Mouse (Mus musculus) telencephalon, adult 2 months (tissue): ENCODE data around the gene Acap2.

Experiments used
- DNase-seq: peaks from one replicate; pipeline ENCODE4 v3.0.0-alpha.2; 2011; ENCODE audit warnings: low read depth, low spot score

Acap2 gene

DNA sequence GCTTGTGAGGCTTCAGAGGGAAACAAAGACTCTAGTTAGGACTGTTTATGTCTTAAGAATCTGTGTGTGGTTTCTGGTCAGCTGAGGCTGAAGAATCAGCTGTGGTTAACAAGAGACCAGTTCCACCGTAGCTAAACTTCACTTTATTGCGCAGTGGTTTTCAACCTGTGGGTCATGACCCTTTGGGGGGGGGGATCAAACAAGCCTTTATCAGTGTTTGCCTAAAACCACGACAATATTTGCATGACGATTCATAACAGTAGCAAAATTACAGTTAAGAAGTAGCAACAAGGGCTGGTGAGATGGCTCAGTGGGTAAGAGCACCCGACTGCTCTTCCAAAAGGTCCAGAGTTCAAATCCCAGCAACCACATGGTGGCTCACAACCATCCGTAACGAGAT lies 4.7 kb upstream of the Acap2 start:
- no peak for DNase-seq

GRCm38 (mm10) chr16:31205187-31205586 lies 4.1 kb upstream of the Acap2 start:
- no peak for DNase-seq

- DNase-seq = peak; percentile 62
Measured at GRCm38 (mm10) chr16:31204216-31204615, 3.2 kb upstream of the Acap2 start.

- no peak for DNase-seq
Measured at GRCm38 (mm10) chr16:31201704-31202103, 659 bp upstream of the Acap2 start.

- peak; percentile 69 for DNase-seq
Measured at GRCm38 (mm10) chr16:31199926-31200789, 887 bp downstream of the Acap2 start.

GRCm38 (mm10) chr16:31199591-31199925 lies 1.5 kb downstream of the Acap2 start:
- no peak for DNase-seq

DNA sequence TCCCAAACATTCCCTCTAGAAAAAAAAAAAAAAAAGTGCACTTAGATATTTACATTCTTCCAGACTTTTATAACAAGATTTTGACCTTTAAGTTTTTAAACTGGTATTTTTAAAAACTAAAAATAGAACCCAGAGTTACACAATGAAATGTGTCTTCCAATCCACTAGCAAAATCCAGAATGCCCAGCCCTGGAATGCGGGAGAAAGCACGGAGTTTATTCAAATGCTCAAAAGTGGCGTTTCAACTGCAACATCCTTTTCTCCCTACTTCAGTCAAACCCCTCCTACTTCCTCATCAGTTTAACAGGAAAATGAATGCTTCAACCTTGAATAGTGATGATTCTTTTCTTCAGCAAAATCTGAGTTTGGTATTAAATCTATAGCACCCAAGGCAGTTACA lies 4.1 kb downstream of the Acap2 start:
- no peak for DNase-seq

DNA sequence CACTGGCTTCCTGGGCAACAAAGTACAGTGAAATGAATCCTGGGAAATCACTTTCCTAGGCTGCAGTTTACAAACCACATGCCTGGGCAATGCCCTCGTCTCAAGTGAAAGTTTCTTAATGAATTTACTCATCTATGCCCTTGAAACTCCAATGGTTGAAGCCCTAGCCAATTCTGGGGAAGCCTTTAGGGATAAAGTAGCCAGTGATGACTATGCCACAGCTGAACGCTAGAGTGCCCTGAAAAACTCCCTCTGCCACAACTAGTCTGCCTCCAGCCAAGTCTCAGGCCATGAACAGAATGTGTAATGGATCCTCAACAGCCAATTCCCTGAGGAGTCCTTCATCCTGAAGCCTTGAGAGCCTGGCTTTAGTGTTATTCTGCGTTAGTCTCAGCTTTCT lies 8.5 kb downstream of the Acap2 start:
- DNase-seq = no peak

DNA sequence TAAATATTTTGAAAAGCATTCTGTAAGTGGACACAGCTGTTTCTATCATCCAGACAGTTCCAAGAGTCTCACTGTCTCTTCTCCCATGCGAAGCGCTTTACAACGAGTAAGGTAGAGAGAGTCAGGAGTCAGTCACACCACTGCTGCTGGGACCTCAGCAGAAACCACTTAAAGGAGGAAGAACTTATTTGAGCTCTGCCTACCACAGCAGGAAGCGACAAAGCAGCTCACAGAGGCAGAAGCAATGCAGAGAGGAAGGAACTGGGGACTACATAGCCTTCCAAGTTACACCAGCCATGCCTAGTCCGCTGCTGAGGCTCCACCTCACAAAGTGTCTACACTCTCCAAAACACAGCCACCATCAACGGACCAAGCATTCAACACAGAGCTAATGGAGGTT lies 9.2 kb downstream of the Acap2 start:
- DNase-seq = no peak

GRCm38 (mm10) chr16:31190426-31190825 lies 10.6 kb downstream of the Acap2 start:
- no peak for DNase-seq

DNA sequence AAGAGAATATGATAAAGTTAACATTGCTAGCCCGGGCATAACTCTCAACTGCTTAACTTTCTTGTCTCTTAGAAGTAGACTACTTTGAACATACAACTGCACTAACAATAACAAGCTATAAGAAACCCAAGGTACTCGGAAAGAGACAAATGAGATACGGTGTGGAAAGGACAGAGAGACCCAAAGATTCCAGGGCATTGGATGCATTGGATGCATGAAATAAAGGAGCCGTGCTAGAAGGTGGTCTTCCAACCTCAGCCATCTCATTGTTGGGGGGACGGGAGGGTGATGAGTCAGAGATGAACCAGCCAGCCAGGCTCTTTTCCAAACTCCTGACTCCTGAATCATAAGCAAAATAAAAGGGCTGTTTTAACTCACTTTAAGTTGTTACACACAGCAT lies 11.8 kb downstream of the Acap2 start:
- DNase-seq = no peak

GRCm38 (mm10) chr16:31188799-31189198 lies 12.2 kb downstream of the Acap2 start:
- no peak for DNase-seq

DNA sequence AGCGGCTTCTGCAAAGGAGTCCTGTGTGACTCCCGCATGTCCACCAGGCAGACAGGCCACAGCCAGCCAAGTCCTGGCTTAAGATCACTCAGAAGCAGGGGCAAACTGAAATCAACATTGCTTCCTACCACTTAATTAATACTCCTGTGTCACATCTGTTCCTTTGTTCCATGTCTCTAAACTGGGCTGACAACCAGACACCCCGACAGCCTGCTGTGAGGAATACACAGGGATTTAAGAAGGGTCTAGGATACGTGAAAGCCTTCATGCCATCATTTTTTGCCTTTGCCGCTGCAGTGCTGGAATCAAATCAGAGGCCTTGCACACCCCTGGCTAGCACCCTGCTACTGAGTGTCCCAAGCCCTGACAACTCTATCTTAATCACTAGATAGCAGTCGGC lies 12.8 kb downstream of the Acap2 start:
- DNase-seq = no peak

- DNase-seq = no peak
Measured at GRCm38 (mm10) chr16:31187192-31187591, 13.9 kb downstream of the Acap2 start.

DNA sequence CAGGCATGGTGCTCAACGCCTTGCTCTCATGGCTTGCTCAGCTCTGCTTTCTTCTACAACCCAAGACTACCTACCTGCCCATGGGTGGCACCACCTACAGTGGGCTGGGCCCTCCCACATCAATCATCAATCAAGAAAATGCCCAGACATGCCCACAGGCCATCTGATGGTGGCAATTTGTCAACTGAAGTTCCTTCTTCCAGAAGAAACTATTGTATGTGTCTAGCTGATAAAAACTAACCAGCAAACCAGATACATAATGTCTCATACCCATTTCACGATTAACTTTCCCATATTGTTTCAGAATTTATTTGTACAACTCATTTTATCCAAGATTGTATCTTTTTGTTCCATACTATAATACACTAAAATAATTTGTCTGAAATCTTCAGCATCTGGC lies 15.3 kb downstream of the Acap2 start:
- DNase-seq = no peak

DNA sequence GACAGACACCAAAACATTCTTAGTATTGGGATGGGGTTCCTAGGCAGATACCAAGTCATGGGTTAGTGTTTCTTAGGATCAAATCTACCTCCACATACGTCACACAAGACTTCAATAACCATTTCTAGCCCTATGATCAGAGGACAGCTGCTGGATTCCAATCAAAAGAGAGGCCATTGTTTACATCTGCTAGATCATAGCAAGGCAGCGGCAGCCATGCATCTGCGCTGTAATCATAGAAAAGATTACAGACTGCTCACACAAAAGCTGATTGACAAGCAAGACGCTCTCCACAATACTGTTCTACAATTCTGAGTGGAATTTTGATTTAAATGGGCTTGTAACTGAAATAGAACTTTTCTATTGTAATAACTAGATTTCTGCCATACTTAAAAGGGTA lies 16.3 kb downstream of the Acap2 start:
- no peak for DNase-seq

GRCm38 (mm10) chr16:31182576-31182975 lies 18.5 kb downstream of the Acap2 start:
- DNase-seq = no peak

DNA sequence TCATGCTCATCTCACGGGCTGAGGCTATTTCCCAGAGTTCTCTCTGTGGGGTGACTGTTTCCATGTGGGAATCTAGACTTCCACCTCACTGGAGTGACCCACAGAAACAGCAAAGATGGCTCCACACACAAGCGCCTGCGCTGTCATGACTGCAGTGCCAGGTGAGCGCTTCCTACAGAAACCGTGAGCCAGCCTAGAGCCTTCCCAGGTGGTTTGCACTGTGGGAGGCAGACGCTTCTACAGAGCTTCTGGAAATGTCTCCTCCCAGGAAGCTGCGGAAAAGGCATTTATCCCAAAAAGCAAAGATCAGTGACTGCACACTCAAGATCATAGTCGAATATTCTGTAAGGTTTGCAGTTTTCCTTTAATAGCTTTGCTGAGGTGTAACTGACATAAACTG lies 20.2 kb downstream of the Acap2 start:
- DNase-seq = no peak

DNA sequence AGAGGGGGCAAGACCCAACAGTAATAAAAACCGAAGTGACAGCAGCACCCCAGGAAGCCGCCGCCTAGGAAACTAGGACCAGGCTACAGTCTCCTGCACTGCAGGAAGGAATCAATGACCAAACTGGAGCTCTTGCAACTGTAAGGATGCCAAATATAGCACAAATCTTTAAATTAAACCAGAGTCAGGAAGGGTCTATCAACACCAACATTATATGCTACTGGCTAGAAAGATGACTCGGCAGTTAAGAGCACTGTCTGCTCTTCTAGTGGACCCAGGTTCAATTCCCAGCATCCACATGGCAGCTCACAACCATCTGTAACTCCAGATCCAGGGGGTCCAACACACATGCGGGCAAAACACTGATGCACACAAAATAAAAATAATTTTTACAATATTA lies 21.7 kb downstream of the Acap2 start:
- DNase-seq = no peak

- DNase-seq = no peak
Measured at GRCm38 (mm10) chr16:31174880-31175638, 26.0 kb downstream of the Acap2 start.

DNA sequence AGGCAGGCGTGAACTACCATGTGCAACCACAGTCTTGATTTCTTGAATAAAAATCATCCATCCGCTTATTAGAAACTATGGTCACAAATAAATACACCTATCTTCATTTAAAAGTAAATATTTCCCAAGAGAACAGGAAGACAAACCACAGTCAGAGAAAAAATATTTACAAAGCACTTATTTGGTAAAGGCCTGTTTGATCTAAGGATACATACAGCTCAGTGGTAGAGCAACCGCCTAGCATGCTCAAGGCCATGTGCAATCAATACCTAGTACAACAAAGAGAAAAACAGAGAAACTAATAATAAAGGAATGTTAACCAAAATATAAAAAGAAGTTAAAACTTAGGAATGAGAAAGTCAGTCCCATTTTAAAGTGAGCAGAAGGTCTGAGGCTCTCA lies 28.8 kb downstream of the Acap2 start:
- no peak for DNase-seq

DNA sequence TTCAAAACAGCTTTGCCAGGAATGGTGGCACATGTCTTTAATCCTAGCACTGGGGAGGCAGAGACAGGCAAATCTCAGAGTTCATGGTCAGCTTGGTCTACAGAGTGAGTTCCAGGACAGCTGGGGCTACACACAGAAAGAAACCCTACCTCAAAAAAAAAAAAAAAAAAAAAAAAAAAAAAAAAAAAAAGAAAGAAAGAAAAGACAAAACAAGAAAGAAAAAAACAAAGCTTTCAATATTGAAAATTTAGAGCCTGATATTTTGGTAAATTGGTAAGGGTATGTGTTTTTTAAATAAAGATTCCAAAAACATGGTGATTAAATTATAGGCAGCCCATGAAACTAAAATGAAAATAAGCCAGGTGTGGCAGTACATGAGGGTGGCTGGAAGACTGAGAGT lies 29.6 kb downstream of the Acap2 start:
- no peak for DNase-seq

- DNase-seq = no peak
Measured at GRCm38 (mm10) chr16:31170297-31170696, 30.7 kb downstream of the Acap2 start.
